Mouse (Mus musculus): Measurements from ENCODE around the gene Cdh13. TPM values are rescaled to one million over a fixed set of nuclear protein-coding genes. Genes with fewer than 3 reads are reported as not detected.

Gene Cdh13
- polyA plus RNA-seq, 1 experiment from 2014 or later = 120 TPM

GRCm38 (mm10) chr8:119177226-119177935 lies 893.8 kb downstream of the Cdh13 start:
- H3K27ac ChIP-seq (ENCODE audit: low read depth, low read length) = peak overlapping the region; percentile 48; the same call in 1 of the 2 replicates
- 69% methylated on average over 6 of the region's 6 CpGs for WGBS

GRCm38 (mm10) chr8:119180626-119181025 lies 897.1 kb downstream of the Cdh13 start:
- 42% methylated on average over 13 of the region's 13 CpGs for WGBS

More at GRCm38 (mm10) chr8:119177226-119177935, 893.8 kb downstream of the Cdh13 start:
- no peak overlapping the region for H3K4me2 ChIP-seq (ENCODE audit: low read length)
- no peaks in the 10 kb centered on the region for H3K9me3 ChIP-seq (ENCODE audit: control insufficient read depth, low read length)
- H3K36me3 ChIP-seq (ENCODE audit: control insufficient read depth, insufficient read depth, low read length) = no peaks in the 10 kb centered on the region
- H3K27me3 ChIP-seq (replicated peaks; ENCODE audit: control insufficient read depth, insufficient read depth, low read length) = no peaks in the 10 kb centered on the region
- no peak for ATAC-seq
- no peak overlapping the region for H3K9ac ChIP-seq (ENCODE audit: low read depth, low read length)
- no peak overlapping the region for H3K4me3 ChIP-seq (ENCODE audit: low read length)
- H3K4me1 ChIP-seq (ENCODE audit: control insufficient read depth, insufficient read depth, low read depth, low read length) = peaks cover 2% of the 10 kb centered on the region; the same call in 1 of the 2 replicates

GRCm38 (mm10) chr8:119195695-119196094 lies 912.2 kb downstream of the Cdh13 start:
- Histone ChIP-seq H3K9me3 (ENCODE audit: control insufficient read depth, low read length) (peaks cover 3% of the 10 kb centered on the region; the same call in 1 of the 2 replicates), H3K4me3 (ENCODE audit: low read length) (no peak overlapping the region), H3K9ac (ENCODE audit: low read depth, low read length) (no peak overlapping the region), H3K4me1 (ENCODE audit: control insufficient read depth, insufficient read depth, low read depth, low read length) (peaks cover 7% of the 10 kb centered on the region; the same call in 1 of the 2 replicates), H3K27ac (ENCODE audit: low read depth, low read length) (no peak overlapping the region), H3K36me3 (ENCODE audit: control insufficient read depth, insufficient read depth, low read length) (no peaks in the 10 kb centered on the region), H3K4me2 (ENCODE audit: low read length) (no peak overlapping the region), H3K27me3 (replicated peaks; ENCODE audit: control insufficient read depth, insufficient read depth, low read length) (no peaks in the 10 kb centered on the region)
- 53% methylated on average over 8 of the region's 8 CpGs for WGBS
- no peak for ATAC-seq

More at GRCm38 (mm10) chr8:119180626-119181025, 897.1 kb downstream of the Cdh13 start:
- peaks cover 2% of the 10 kb centered on the region; the same call in 1 of the 2 replicates for H3K4me1 ChIP-seq (ENCODE audit: control insufficient read depth, insufficient read depth, low read depth, low read length)
- no peaks in the 10 kb centered on the region for H3K27me3 ChIP-seq (replicated peaks; ENCODE audit: control insufficient read depth, insufficient read depth, low read length)
- no peak overlapping the region for H3K4me3 ChIP-seq (ENCODE audit: low read length)
- no peak overlapping the region for H3K9ac ChIP-seq (ENCODE audit: low read depth, low read length)
- no peak overlapping the region for H3K27ac ChIP-seq (ENCODE audit: low read depth, low read length)
- peak; percentile 73 for ATAC-seq
- no peaks in the 10 kb centered on the region for H3K9me3 ChIP-seq (ENCODE audit: control insufficient read depth, low read length)
- no peaks in the 10 kb centered on the region for H3K36me3 ChIP-seq (ENCODE audit: control insufficient read depth, insufficient read depth, low read length)
- no peak overlapping the region for H3K4me2 ChIP-seq (ENCODE audit: low read length)

- ATAC-seq = peak; percentile 34
- H3K4me3 ChIP-seq (ENCODE audit: low read length) = no peak overlapping the region
- no peak overlapping the region for H3K27ac ChIP-seq (ENCODE audit: low read depth, low read length)
- WGBS = 62% methylated on average over 10 of the region's 10 CpGs
- H3K27me3 ChIP-seq (replicated peaks; ENCODE audit: control insufficient read depth, insufficient read depth, low read length) = no peaks in the 10 kb centered on the region
- peaks cover 3% of the 10 kb centered on the region; the same call in 1 of the 2 replicates for H3K9me3 ChIP-seq (ENCODE audit: control insufficient read depth, low read length)
- H3K9ac ChIP-seq (ENCODE audit: low read depth, low read length) = no peak overlapping the region
- H3K4me2 ChIP-seq (ENCODE audit: low read length) = no peak overlapping the region
- H3K4me1 ChIP-seq (ENCODE audit: control insufficient read depth, insufficient read depth, low read depth, low read length) = peaks cover 7% of the 10 kb centered on the region; the same call in 1 of the 2 replicates
- H3K36me3 ChIP-seq (ENCODE audit: control insufficient read depth, insufficient read depth, low read length) = no peaks in the 10 kb centered on the region
Observed at GRCm38 (mm10) chr8:119196486-119197150, 913.1 kb downstream of the Cdh13 start.

GRCm38 (mm10) chr8:119208567-119208966 lies 925.0 kb downstream of the Cdh13 start:
- H3K36me3 ChIP-seq (ENCODE audit: control insufficient read depth, insufficient read depth, low read length) = no peaks in the 10 kb centered on the region
- WGBS = 86% methylated on average over 9 of the region's 9 CpGs

GRCm38 (mm10) chr8:119224547-119224946 lies 941.0 kb downstream of the Cdh13 start:
- 9% methylated on average over 1 of the region's 1 CpGs for WGBS
- Histone ChIP-seq H3K36me3 (ENCODE audit: control insufficient read depth, insufficient read depth, low read length) (no peaks in the 10 kb centered on the region), H3K9ac (ENCODE audit: low read depth, low read length) (no peak overlapping the region), H3K4me3 (ENCODE audit: low read length) (no peak overlapping the region), H3K27me3 (replicated peaks; ENCODE audit: control insufficient read depth, insufficient read depth, low read length) (no peaks in the 10 kb centered on the region), H3K4me1 (ENCODE audit: control insufficient read depth, insufficient read depth, low read depth, low read length) (no peaks in the 10 kb centered on the region), H3K4me2 (ENCODE audit: low read length) (no peak overlapping the region), H3K9me3 (ENCODE audit: control insufficient read depth, low read length) (no peaks in the 10 kb centered on the region), H3K27ac (ENCODE audit: low read depth, low read length) (no peak overlapping the region)
- no peak for ATAC-seq

More at GRCm38 (mm10) chr8:119208567-119208966, 925.0 kb downstream of the Cdh13 start:
- Histone ChIP-seq H3K27me3 (replicated peaks; ENCODE audit: control insufficient read depth, insufficient read depth, low read length) (no peaks in the 10 kb centered on the region), H3K9ac (ENCODE audit: low read depth, low read length) (no peak overlapping the region), H3K9me3 (ENCODE audit: control insufficient read depth, low read length) (no peaks in the 10 kb centered on the region), H3K4me2 (ENCODE audit: low read length) (no peak overlapping the region), H3K4me3 (ENCODE audit: low read length) (no peak overlapping the region), H3K27ac (ENCODE audit: low read depth, low read length) (no peak overlapping the region), H3K4me1 (ENCODE audit: control insufficient read depth, insufficient read depth, low read depth, low read length) (no peaks in the 10 kb centered on the region)
- ATAC-seq = no peak

- ATAC-seq = no peak
- no peaks in the 10 kb centered on the region for H3K4me1 ChIP-seq (ENCODE audit: control insufficient read depth, insufficient read depth, low read depth, low read length)
- H3K27ac ChIP-seq (ENCODE audit: low read depth, low read length) = no peak overlapping the region
- no peak overlapping the region for H3K4me3 ChIP-seq (ENCODE audit: low read length)
- 52% methylated on average over 4 of the region's 4 CpGs for WGBS
- no peaks in the 10 kb centered on the region for H3K36me3 ChIP-seq (ENCODE audit: control insufficient read depth, insufficient read depth, low read length)
- no peaks in the 10 kb centered on the region for H3K9me3 ChIP-seq (ENCODE audit: control insufficient read depth, low read length)
- H3K9ac ChIP-seq (ENCODE audit: low read depth, low read length) = no peak overlapping the region
- no peak overlapping the region for H3K4me2 ChIP-seq (ENCODE audit: low read length)
- no peaks in the 10 kb centered on the region for H3K27me3 ChIP-seq (replicated peaks; ENCODE audit: control insufficient read depth, insufficient read depth, low read length)
Observed at GRCm38 (mm10) chr8:119245181-119245580, 961.6 kb downstream of the Cdh13 start.

GRCm38 (mm10) chr8:119245641-119246040 lies 962.1 kb downstream of the Cdh13 start:
- H3K27ac ChIP-seq (ENCODE audit: low read depth, low read length) = no peak overlapping the region
- H3K36me3 ChIP-seq (ENCODE audit: control insufficient read depth, insufficient read depth, low read length) = no peaks in the 10 kb centered on the region
- 61% methylated on average over 1 of the region's 1 CpGs for WGBS
- no peak overlapping the region for H3K9ac ChIP-seq (ENCODE audit: low read depth, low read length)
- H3K9me3 ChIP-seq (ENCODE audit: control insufficient read depth, low read length) = no peaks in the 10 kb centered on the region
- H3K4me1 ChIP-seq (ENCODE audit: control insufficient read depth, insufficient read depth, low read depth, low read length) = no peaks in the 10 kb centered on the region
- H3K4me3 ChIP-seq (ENCODE audit: low read length) = no peak overlapping the region
- H3K27me3 ChIP-seq (replicated peaks; ENCODE audit: control insufficient read depth, insufficient read depth, low read length) = no peaks in the 10 kb centered on the region
- H3K4me2 ChIP-seq (ENCODE audit: low read length) = no peak overlapping the region
- no peak for ATAC-seq

GRCm38 (mm10) chr8:119254358-119254757 lies 970.8 kb downstream of the Cdh13 start:
- Histone ChIP-seq H3K27me3 (replicated peaks; ENCODE audit: control insufficient read depth, insufficient read depth, low read length) (no peaks in the 10 kb centered on the region), H3K36me3 (ENCODE audit: control insufficient read depth, insufficient read depth, low read length) (no peaks in the 10 kb centered on the region), H3K4me2 (ENCODE audit: low read length) (no peak overlapping the region), H3K9ac (ENCODE audit: low read depth, low read length) (no peak overlapping the region), H3K27ac (ENCODE audit: low read depth, low read length) (no peak overlapping the region), H3K9me3 (ENCODE audit: control insufficient read depth, low read length) (no peaks in the 10 kb centered on the region), H3K4me3 (ENCODE audit: low read length) (no peak overlapping the region), H3K4me1 (ENCODE audit: control insufficient read depth, insufficient read depth, low read depth, low read length) (no peaks in the 10 kb centered on the region)
- ATAC-seq = no peak
- WGBS = 92% methylated on average over 3 of the region's 3 CpGs
